Mouse (Mus musculus) kidney, adult 2 months (tissue): ENCODE measurements at regions not wholly inside any gene's neighbourhood (a gene's known extent, or its start where the extent isn't known, plus 50 kb on each side); places are given as distances from the start of the nearest gene placed in this dataset.

Source experiments
- CTCF ChIP-seq: fragments of 200-500 bp; conservative IDR thresholded peaks from 2 replicates; pipeline ENCODE4 v1.5.1; 2011; ENCODE audit warnings: low read depth, mild to moderate bottlenecking, control low read depth, low read length, moderate library complexity, mixed read lengths; ENCODE audit not compliant: insufficient read depth, insufficient read length
- POLR2A ChIP-seq: fragments of 200-500 bp; IDR thresholded peaks from one replicate; pipeline ENCODE4 v1.6.1; 2011; ENCODE audit warnings: low read depth, low read length, control low read depth

DNA sequence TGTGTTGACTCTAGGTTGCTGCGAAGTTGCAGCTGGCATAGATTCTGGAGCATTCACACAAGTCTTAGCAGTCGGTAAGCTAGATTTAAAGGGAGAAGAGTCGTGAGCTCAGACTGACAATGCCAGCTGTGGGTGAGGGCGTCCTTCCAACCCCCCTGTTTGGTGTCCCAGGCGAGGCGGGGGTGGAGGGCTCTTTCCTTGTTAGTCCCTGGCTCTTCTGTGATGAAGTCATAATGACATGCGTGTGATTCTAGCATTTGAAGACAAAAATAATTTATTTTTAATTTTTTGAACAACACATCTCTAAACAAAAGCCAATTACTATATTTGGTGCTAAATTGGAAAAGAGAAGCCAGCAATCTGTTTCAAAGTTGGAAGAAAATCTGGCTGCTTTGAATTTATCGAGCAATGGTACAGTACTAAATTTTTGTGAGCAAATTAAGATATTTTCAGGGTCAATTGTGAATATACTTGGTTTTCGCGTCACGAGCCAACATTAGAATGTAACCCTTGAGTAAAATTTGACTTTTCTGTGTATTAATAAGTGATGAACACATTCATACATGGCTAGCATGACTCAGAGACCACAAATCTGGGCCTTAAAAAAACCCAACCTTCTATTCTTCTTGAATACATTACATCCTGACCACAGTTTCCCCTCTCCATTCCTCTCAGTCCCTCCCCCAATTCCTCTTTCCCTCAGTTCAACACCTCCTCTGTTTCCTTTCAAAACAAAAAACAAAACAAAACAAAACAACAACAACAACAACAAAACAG is 53.7 kb upstream of the Pcdh8 start:
- TF ChIP-seq POLR2A (no peak), CTCF (no peak)
